Mouse (Mus musculus): ENCODE results near the gene Sap30bp. TPM values are rescaled to one million over a fixed set of nuclear protein-coding genes. Genes with fewer than 3 reads are reported as not detected.

Sap30bp gene
- total and polyA plus RNA-seq, 3 experiments = 49.1 to 69.2 TPM; not detected in 1

DNA sequence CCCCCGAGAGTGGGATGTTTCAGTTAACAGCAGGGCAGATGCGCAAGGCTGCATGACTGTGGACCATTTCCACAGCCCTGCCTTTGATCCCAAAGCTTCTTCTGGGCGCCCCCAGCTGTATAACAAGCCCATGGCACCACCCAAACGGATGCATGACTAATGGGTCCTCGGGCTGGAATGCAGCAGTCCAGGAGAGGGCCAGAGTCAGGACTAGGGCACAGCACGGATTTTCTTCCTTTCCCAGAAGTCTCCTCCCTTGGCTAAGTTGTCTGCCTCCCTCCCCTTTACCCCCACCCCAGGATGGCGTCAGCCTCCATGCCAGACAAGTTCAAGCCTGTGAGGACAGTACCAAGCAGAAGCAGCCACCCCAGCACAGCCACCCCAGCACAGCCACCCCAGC lies 24.9 kb downstream of the Sap30bp start:
- DNase-seq (ENCODE audit: low read depth, low spot score) = no peak
- H3K4me1 ChIP-seq (ENCODE audit: control insufficient read depth in 1 of 2, insufficient read depth in 2 of 2, low read length in 2 of 2) = no peaks in the 10 kb centered on the region
- no peaks in the 10 kb centered on the region for H3K9me3 ChIP-seq (replicated peaks; ENCODE audit: insufficient read depth, low read length)
- no peak overlapping the region for H3K9ac ChIP-seq (ENCODE audit: control insufficient read depth, low read depth, low read length, poor library complexity, severe bottlenecking)
- H3K27me3 ChIP-seq (ENCODE audit: control insufficient read depth in 1 of 2, insufficient read depth in 2 of 2, low read length in 2 of 2) = no peaks in the 10 kb centered on the region
- H3K36me3 ChIP-seq (ENCODE audit: control insufficient read depth in 1 of 2, insufficient read depth in 2 of 2, low read length in 2 of 2) = peaks cover 0 to 9% of the 10 kb centered on the region in 2 experiments; a peak in 2 of 4 replicates
- H3K4me3 ChIP-seq (ENCODE audit: control insufficient read depth in 1 of 2, insufficient read depth in 1 of 2, low read depth in 2 of 2, low read length in 2 of 2) = no peak overlapping the region
- H3K79me2 ChIP-seq (ENCODE audit: control insufficient read depth, insufficient read depth, low read length, poor library complexity) = no peaks in the 10 kb centered on the region
- TF ChIP-seq GATA1 (IDR thresholded peaks at IDR 0.05; ENCODE audit: low read depth, low read length) (no peak), ETS1 (IDR thresholded peaks at IDR 0.05; ENCODE audit: low read depth, low read length) (no peak), POLR2A (IDR thresholded peaks at IDR 0.05; ENCODE audit: control insufficient read depth in 1 of 2, insufficient read depth in 1 of 2, low read depth in 1 of 2, low read length in 2 of 2, poor library complexity in 1 of 2) (no peak), BHLHE40 (IDR thresholded peaks at IDR 0.05; ENCODE audit: borderline replicate concordance, low read depth, low read length) (no peak), UBTF (IDR thresholded peaks at IDR 0.05; ENCODE audit: borderline replicate concordance, insufficient read depth, low read depth, low read length) (no peak), RCOR1 (IDR thresholded peaks at IDR 0.05; ENCODE audit: low read depth, low read length) (no peak), MAX (IDR thresholded peaks at IDR 0.05; ENCODE audit: low read length) (no peak), CTCF (IDR thresholded peaks at IDR 0.05 in 2 of 3, conservative IDR thresholded peaks at IDR 0.05 in 1 of 3; ENCODE audit: control insufficient read depth in 1 of 3, insufficient read depth in 1 of 3, low read depth in 2 of 3, low read length in 3 of 3, poor library complexity in 1 of 3, severe bottlenecking in 1 of 3) (no peak), POLR2AphosphoS5 (IDR thresholded peaks at IDR 0.05; ENCODE audit: borderline replicate concordance, low read depth, low read length) (no peak), SIN3A (IDR thresholded peaks at IDR 0.05; ENCODE audit: low read length) (no peak), POLR2AphosphoS2 (IDR thresholded peaks at IDR 0.05; ENCODE audit: low read length) (no peak), HCFC1 (IDR thresholded peaks at IDR 0.05; ENCODE audit: low read depth, low read length) (no peak), NRF1 (IDR thresholded peaks at IDR 0.05; ENCODE audit: insufficient read depth, low read depth, low read length, poor library complexity, severe bottlenecking) (no peak), TBP (IDR thresholded peaks at IDR 0.05; ENCODE audit: low read depth, low read length) (no peak), TCF12 (IDR thresholded peaks at IDR 0.05; ENCODE audit: low read depth, low read length) (no peak), KAT2A (conservative IDR thresholded peaks at IDR 0.05; ENCODE audit: low read depth, low read length) (no peak), MEF2A (IDR thresholded peaks at IDR 0.05; ENCODE audit: extremely low read depth, insufficient replicate concordance, low read depth, low read length, poor library complexity, severe bottlenecking) (no peak), E2F4 (IDR thresholded peaks at IDR 0.05; ENCODE audit: borderline replicate concordance, low read depth, low read length) (no peak)
- H3K27ac ChIP-seq (ENCODE audit: control insufficient read depth, low read depth, low read length) = no peak overlapping the region

GRCm38 (mm10) chr11:115959018-115959417 lies 25.9 kb downstream of the Sap30bp start:
- Histone ChIP-seq H3K36me3 (ENCODE audit: control insufficient read depth in 1 of 2, insufficient read depth in 2 of 2, low read length in 2 of 2) (peaks cover 0 to 9% of the 10 kb centered on the region in 2 experiments; a peak in 2 of 4 replicates), H3K27me3 (ENCODE audit: control insufficient read depth in 1 of 2, insufficient read depth in 2 of 2, low read length in 2 of 2) (no peaks in the 10 kb centered on the region), H3K27ac (ENCODE audit: control insufficient read depth, low read depth, low read length) (no peak overlapping the region), H3K79me2 (ENCODE audit: control insufficient read depth, insufficient read depth, low read length, poor library complexity) (no peaks in the 10 kb centered on the region), H3K9ac (ENCODE audit: control insufficient read depth, low read depth, low read length, poor library complexity, severe bottlenecking) (no peak overlapping the region), H3K4me1 (ENCODE audit: control insufficient read depth in 1 of 2, insufficient read depth in 2 of 2, low read length in 2 of 2) (no peaks in the 10 kb centered on the region), H3K4me3 (ENCODE audit: control insufficient read depth in 1 of 2, insufficient read depth in 1 of 2, low read depth in 2 of 2, low read length in 2 of 2) (no peak overlapping the region), H3K9me3 (replicated peaks; ENCODE audit: insufficient read depth, low read length) (no peaks in the 10 kb centered on the region)
- DNase-seq (ENCODE audit: low read depth, low spot score) = no peak
- no peak for TF ChIP-seq TAL1 (IDR thresholded peaks at IDR 0.05; ENCODE audit: low read length)
- TF ChIP-seq CHD1 (IDR thresholded peaks at IDR 0.05; ENCODE audit: low read depth, low read length) = no peak
- no peak for TF ChIP-seq BHLHE40 (IDR thresholded peaks at IDR 0.05; ENCODE audit: borderline replicate concordance, low read depth, low read length)
- TF ChIP-seq E2F4 (IDR thresholded peaks at IDR 0.05; ENCODE audit: borderline replicate concordance, low read depth, low read length) = no peak
- TF ChIP-seq MEF2A (IDR thresholded peaks at IDR 0.05; ENCODE audit: extremely low read depth, insufficient replicate concordance, low read depth, low read length, poor library complexity, severe bottlenecking) = no peak
- no peak for TF ChIP-seq CHD2 (IDR thresholded peaks at IDR 0.05; ENCODE audit: low read length)
- TF ChIP-seq KAT2A (conservative IDR thresholded peaks at IDR 0.05; ENCODE audit: low read depth, low read length) = no peak
- TF ChIP-seq NELFE (IDR thresholded peaks at IDR 0.05; ENCODE audit: low read depth, low read length) = no peak

Measured in MEL (cell line).